Comparison of ENCODE assay signal across 8 mouse cellular contexts in genomic region chr2:46443061-46443685, GRCm38 (mm10).
DNase-seq lines count a peak whose midpoint lies in the region; ATAC-seq lines count a peak whose summit lies in the region.

No protein-coding gene starts in this region.

- H3K9me3 ChIP-seq in embryonic facial prominence, embryonic 10.5 days: no peaks in the 10 kb centered on the region
- H3K9me3 ChIP-seq in heart, embryonic 15.5 days (replicated peaks): no peaks in the 10 kb centered on the region
- no peaks in the 10 kb centered on the region for H3K9me3 ChIP-seq in megakaryocyte, embryonic 14.5 days

- H3K9ac ChIP-seq in heart, embryonic 15.5 days: no peak overlapping the region

- peak; percentile 72 for ATAC-seq in heart, embryonic 15.5 days (replicated peaks; ENCODE audit: insufficient number of reproducible peaks, insufficient read depth, low FRiP score, low read depth)

- intact Hi-C loops in left cerebral cortex, postnatal 36 days (cut with DNase I): loop anchor here (5.0 to 10.0 kb wide), 2 partner anchors 1326 to 1418 kb away; partner anchors contain the start of gene Zeb2

- H3K27ac ChIP-seq in embryonic facial prominence, embryonic 10.5 days (replicated peaks): peak overlapping the region; percentile 70
- H3K27ac ChIP-seq in heart, embryonic 15.5 days: peak overlapping the region; percentile 81

- peak overlapping the region; percentile 36 for H3K4me2 ChIP-seq in heart, embryonic 15.5 days

- WGBS in embryonic facial prominence, embryonic 10.5 days: 38% methylated on average over 6 of the region's 6 CpGs
- WGBS in heart, embryonic 15.5 days: 22% methylated on average over 6 of the region's 6 CpGs

- DNase-seq in cerebellum, postnatal 10 days: peak; percentile 6 to 15
- DNase-seq in cerebellum, adult 11-12 months: no peak
- peak; percentile 19 for DNase-seq in embryonic facial prominence, embryonic 10.5 days (ENCODE audit: low spot score)
- DNase-seq in kidney, postnatal 10 days: peak; percentile 62
- DNase-seq in yolk sac, embryonic 10.5 days (ENCODE audit: low spot score): peak; percentile 32
- no peak for DNase-seq in left cerebral cortex, postnatal 36 days (ENCODE audit: low spot score in 2 of 2)

- no peaks in the 10 kb centered on the region; the same call in 1 of the 2 replicates for H3K27me3 ChIP-seq in embryonic facial prominence, embryonic 10.5 days (replicated peaks; ENCODE audit: low read depth, poor library complexity, severe bottlenecking)
- H3K27me3 ChIP-seq in heart, embryonic 15.5 days: no peaks in the 10 kb centered on the region
- peaks cover 4% of the 10 kb centered on the region for H3K27me3 ChIP-seq in megakaryocyte, embryonic 14.5 days (replicated peaks)

- peaks cover 24% of the 10 kb centered on the region for H3K4me1 ChIP-seq in embryonic facial prominence, embryonic 10.5 days
- peaks cover 25% of the 10 kb centered on the region for H3K4me1 ChIP-seq in heart, embryonic 15.5 days (replicated peaks)
- H3K4me1 ChIP-seq in megakaryocyte, embryonic 14.5 days: peaks cover 19% of the 10 kb centered on the region

- no peaks in the 10 kb centered on the region for H3K36me3 ChIP-seq in embryonic facial prominence, embryonic 10.5 days (replicated peaks)
- no peaks in the 10 kb centered on the region for H3K36me3 ChIP-seq in heart, embryonic 15.5 days
- no peaks in the 10 kb centered on the region for H3K36me3 ChIP-seq in megakaryocyte, embryonic 14.5 days (replicated peaks; ENCODE audit: low read length)

- H3K4me3 ChIP-seq in embryonic facial prominence, embryonic 10.5 days: no peak overlapping the region
- no peak overlapping the region for H3K4me3 ChIP-seq in heart, embryonic 15.5 days
- H3K4me3 ChIP-seq in megakaryocyte, embryonic 14.5 days (replicated peaks): peak overlapping the region; percentile 59

Comparison
In these comparisons a context has a peak if more than half of its experiments do, and no peak if none do; other contexts are left out.
1. DNase-seq: peak in cerebellum, postnatal 10 days (2 of 2), embryonic facial prominence, embryonic 10.5 days (single experiment), kidney, postnatal 10 days (single experiment) and yolk sac, embryonic 10.5 days (single experiment); none in cerebellum, adult 11-12 months (single experiment) and left cerebral cortex, postnatal 36 days (0 of 2).